Mouse (Mus musculus) liver, embryonic 15.5 days (tissue): ENCODE measurements at regions not wholly inside any gene's neighbourhood (a gene's known extent, or its start where the extent isn't known, plus 50 kb on each side); places are given as distances from the start of the nearest gene placed in this dataset.

Source experiments
- ATAC-seq: fragments of 200-750 bp; cut with Nextera tagmentation; 2 replicates; pipeline ENCODE4 v1.8.0; 2017; ENCODE audit warnings: moderate number of reproducible peaks, mild to moderate bottlenecking, moderate library complexity; ENCODE audit not compliant: insufficient read depth
- H3K27ac ChIP-seq: fragments of 300-500 bp; sonication (generic); replicated peaks from 2 replicates; pipeline ENCODE4 v1.5.1; 2015; ENCODE audit warnings: mild to moderate bottlenecking, inconsistent platforms
- H3K27me3 ChIP-seq: fragments of 300-500 bp; sonication (generic); 2 replicates; pipeline ENCODE4 v1.6.1; 2015; ENCODE audit warnings: mild to moderate bottlenecking, inconsistent platforms
- H3K36me3 ChIP-seq: fragments of 300-500 bp; sonication (generic); replicated peaks from 2 replicates; pipeline ENCODE4 v1.6.1; 2015; ENCODE audit warnings: moderate library complexity, mild to moderate bottlenecking, inconsistent platforms
- H3K4me1 ChIP-seq: fragments of 300-500 bp; sonication (generic); replicated peaks from 2 replicates; pipeline ENCODE4 v1.6.1; 2015; ENCODE audit warnings: inconsistent platforms
- H3K4me2 ChIP-seq: fragments of 300-500 bp; sonication (generic); 2 replicates; pipeline ENCODE4 v1.6.1; 2015; ENCODE audit warnings: moderate library complexity, mild to moderate bottlenecking, inconsistent platforms
- H3K4me3 ChIP-seq: fragments of 300-500 bp; sonication (generic); replicated peaks from 2 replicates; pipeline ENCODE4 v1.5.1; 2015; ENCODE audit warnings: mild to moderate bottlenecking, inconsistent platforms
- H3K9ac ChIP-seq: fragments of 300-500 bp; sonication (generic); 2 replicates; pipeline ENCODE4 v1.6.1; 2015; ENCODE audit warnings: moderate library complexity, mild to moderate bottlenecking, inconsistent platforms
- H3K9me3 ChIP-seq: fragments of 300-500 bp; sonication (generic); replicated peaks from 2 replicates; pipeline ENCODE4 v1.6.1; 2016; ENCODE audit warnings: inconsistent platforms
- WGBS: fragments of 180-500 bp; shearing (Covaris S2); methylation state at CpG from one replicate; pipeline ENCODE4 v1.1.7; 2015; ENCODE audit warnings: mixed read lengths; ENCODE audit not compliant: insufficient replicate concordance; 5-methylcytosine and 5-hydroxymethylcytosine counted together

- Histone ChIP-seq H3K36me3 (no peaks in the 10 kb centered on the region), H3K9ac (no peak overlapping the region), H3K4me3 (no peak overlapping the region), H3K4me1 (peaks cover 12% of the 10 kb centered on the region; the same call in 1 of the 2 replicates), H3K9me3 (no peaks in the 10 kb centered on the region), H3K27ac (no peak overlapping the region), H3K27me3 (no peaks in the 10 kb centered on the region), H3K4me2 (no peak overlapping the region)
- WGBS, result 27% methylated on average over 4 of the region's 4 CpGs
- ATAC-seq, result no peak
Observed at GRCm38 (mm10) chr3:107812885-107813284, 52.6 kb upstream of the Csf1 start.

DNA sequence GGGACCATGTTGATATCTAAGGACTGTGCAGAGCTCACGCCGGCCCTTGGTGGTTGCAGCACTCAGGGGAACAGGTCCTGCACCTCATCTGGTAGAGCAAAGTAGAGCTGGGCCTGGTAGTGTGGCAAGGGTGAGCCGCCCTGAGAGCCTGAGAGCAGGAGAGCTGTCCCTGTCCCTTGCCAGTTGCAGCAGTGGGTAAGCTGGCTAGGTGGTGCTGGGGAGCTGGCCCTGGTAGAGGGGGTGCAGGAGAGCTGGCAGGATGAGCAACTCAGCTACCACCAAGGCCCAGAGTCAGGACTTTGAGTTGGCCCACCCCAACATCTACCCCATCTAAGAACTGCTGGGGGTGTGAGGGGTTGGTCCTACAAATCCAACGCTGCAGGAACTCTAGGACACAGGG lies 52.1 kb upstream of the Csf1 start:
- H3K4me2 ChIP-seq, result no peak overlapping the region
- no peak for ATAC-seq
- H3K9me3 ChIP-seq, result no peaks in the 10 kb centered on the region
- H3K36me3 ChIP-seq, result no peaks in the 10 kb centered on the region
- H3K4me3 ChIP-seq, result no peak overlapping the region
- peaks cover 12% of the 10 kb centered on the region; the same call in 1 of the 2 replicates for H3K4me1 ChIP-seq
- H3K9ac ChIP-seq, result no peak overlapping the region
- no peaks in the 10 kb centered on the region for H3K27me3 ChIP-seq
- WGBS, result 64% methylated on average over 4 of the region's 4 CpGs
- H3K27ac ChIP-seq, result no peak overlapping the region

DNA sequence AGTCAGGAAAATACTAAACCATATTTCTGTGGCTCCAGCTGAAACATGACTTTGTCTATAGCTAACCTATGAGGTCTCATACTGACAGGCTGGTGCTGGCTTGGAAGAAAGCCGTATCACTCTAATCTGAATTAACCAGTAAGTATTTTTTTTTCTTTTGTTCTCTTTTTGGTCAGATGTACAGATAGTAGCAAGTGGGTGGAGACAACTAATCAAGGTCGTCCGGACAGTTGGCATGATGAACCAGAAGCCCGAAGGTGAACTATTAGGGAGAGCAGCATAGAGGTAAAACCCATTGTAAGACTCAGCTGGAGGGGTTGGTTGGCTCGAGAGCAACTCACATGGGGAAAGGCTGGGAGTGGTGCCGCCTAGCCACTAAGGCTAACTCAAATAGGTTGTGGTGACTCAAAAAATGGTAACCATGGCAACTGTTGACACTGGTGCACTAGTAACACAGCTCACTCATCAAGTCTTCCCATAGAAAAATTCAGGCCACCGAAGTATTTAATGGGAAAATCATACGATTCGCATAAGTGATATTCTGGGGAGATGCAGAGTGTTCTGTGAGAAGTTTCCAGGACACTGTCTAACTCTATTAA lies 50.3 kb upstream of the Csf1 start:
- no peaks in the 10 kb centered on the region for H3K27me3 ChIP-seq
- peaks cover 12% of the 10 kb centered on the region; the same call in 1 of the 2 replicates for H3K4me1 ChIP-seq
- H3K9ac ChIP-seq, result no peak overlapping the region
- no peaks in the 10 kb centered on the region for H3K9me3 ChIP-seq
- ATAC-seq, result no peak
- 55% methylated on average over 9 of the region's 9 CpGs for WGBS
- no peak overlapping the region for H3K4me3 ChIP-seq
- no peaks in the 10 kb centered on the region for H3K36me3 ChIP-seq
- H3K4me2 ChIP-seq, result no peak overlapping the region
- H3K27ac ChIP-seq, result no peak overlapping the region
